Mouse (Mus musculus): ENCODE data around the gene Elmo2.

The Elmo2 gene

GRCm38 (mm10) chr2:165288315-165289031 is 37.8 kb downstream of the Elmo2 start:
- peak; percentile 80 to 83 for DNase-seq

GRCm38 (mm10) chr2:165287202-165287984 is 38.9 kb downstream of the Elmo2 start, which contains the start of gene Slc35c2:
Gene Slc35c2 (minus strand): TSS chr2:165287869.
- peak; percentile 93 to 97 for DNase-seq

GRCm38 (mm10) chr2:165286361-165287201 is 39.7 kb downstream of the Elmo2 start:
- no peak for DNase-seq

- DNase-seq, result no peak
These were observed 40.7 kb downstream of the Elmo2 start for GRCm38 (mm10) chr2:165285621-165286020.

GRCm38 (mm10) chr2:165285034-165285433 is 41.2 kb downstream of the Elmo2 start:
- DNase-seq, result no peak

- no peak for DNase-seq
These were observed 41.9 kb downstream of the Elmo2 start for GRCm38 (mm10) chr2:165284377-165284776.

GRCm38 (mm10) chr2:165283644-165284043 is 42.6 kb downstream of the Elmo2 start:
- DNase-seq, result peak; percentile 51 to 56

GRCm38 (mm10) chr2:165281779-165282311 is 44.4 kb downstream of the Elmo2 start:
- DNase-seq, result no peak

- DNase-seq, result no peak
These were observed 46.9 kb downstream of the Elmo2 start for GRCm38 (mm10) chr2:165279351-165279750.

- DNase-seq, result peak in 1 of 2 experiments; percentile 53
These were observed 49.0 kb downstream of the Elmo2 start for GRCm38 (mm10) chr2:165277188-165277740.

- peak; percentile 73 to 90 for DNase-seq
These were observed 50.5 kb downstream of the Elmo2 start for GRCm38 (mm10) chr2:165275824-165276223.

GRCm38 (mm10) chr2:165275124-165275640 is 51.1 kb downstream of the Elmo2 start:
- no peak for DNase-seq

- DNase-seq, result no peak
These were observed 52.7 kb downstream of the Elmo2 start for GRCm38 (mm10) chr2:165273589-165273988.

- no peak for DNase-seq
These were observed 55.0 kb downstream of the Elmo2 start for GRCm38 (mm10) chr2:165271326-165271725.

- no peak for DNase-seq
These were observed 55.4 kb downstream of the Elmo2 start for GRCm38 (mm10) chr2:165270858-165271257.

GRCm38 (mm10) chr2:165266739-165267138 is 59.5 kb downstream of the Elmo2 start:
- DNase-seq, result no peak

GRCm38 (mm10) chr2:165263861-165264260 is 62.4 kb downstream of the Elmo2 start:
- DNase-seq, result no peak

- DNase-seq, result no peak
These were observed 63.8 kb downstream of the Elmo2 start for GRCm38 (mm10) chr2:165262274-165262990.

- DNase-seq, result no peak
These were observed 66.4 kb downstream of the Elmo2 start for GRCm38 (mm10) chr2:165259859-165260258.

- DNase-seq, result no peak
These were observed 68.0 kb downstream of the Elmo2 start for GRCm38 (mm10) chr2:165258321-165258720.

GRCm38 (mm10) chr2:165257151-165257834 is 69.0 kb downstream of the Elmo2 start:
- DNase-seq, result peak in 1 of 2 experiments; percentile 23

All from kidney, postnatal 36 days (tissue).